Mouse (Mus musculus): ENCODE results near the gene Bscl2. TPM values are rescaled to one million over a fixed set of nuclear protein-coding genes. Genes with fewer than 3 reads are reported as not detected.

Gene Bscl2
- 4.6 and 6.4 TPM in 2 replicates for polyA plus RNA-seq (2012)

- H3K27me3 ChIP-seq (ENCODE audit: control insufficient read depth): no peaks in the 10 kb centered on the region
- H3K9me3 ChIP-seq (ENCODE audit: control insufficient read depth, low read length): no peaks in the 10 kb centered on the region
- peaks cover 52% of the 10 kb centered on the region for H3K36me3 ChIP-seq (ENCODE audit: control insufficient read depth)
- TF ChIP-seq TAL1 (IDR thresholded peaks at IDR 0.05; ENCODE audit: low read length): no peak
- no peak for TF ChIP-seq GATA1 (IDR thresholded peaks at IDR 0.05; ENCODE audit: low read length)
- peak within 1 kb of the TSS; percentile 86 for H3K4me3 ChIP-seq (replicated peaks)
- H3K4me1 ChIP-seq (ENCODE audit: control insufficient read depth): peaks cover 52% of the 10 kb centered on the region
Measured at GRCm38 (mm10) chr19:8837251-8837791, at the start of gene Bscl2. TSS of gene Bscl2 (plus strand) at chr19:8837467.

- Histone ChIP-seq H3K9me3 (ENCODE audit: control insufficient read depth, low read length) (peaks cover 6% of the 10 kb centered on the region), H3K4me3 (replicated peaks) (no peak overlapping the region), H3K27me3 (ENCODE audit: control insufficient read depth) (no peaks in the 10 kb centered on the region), H3K36me3 (ENCODE audit: control insufficient read depth) (peaks cover 34% of the 10 kb centered on the region), H3K4me1 (ENCODE audit: control insufficient read depth) (peaks cover 31% of the 10 kb centered on the region)
- peak; percentile 21; the same call in 1 of the 3 replicates for TF ChIP-seq TAL1 (IDR thresholded peaks at IDR 0.05; ENCODE audit: low read length)
- TF ChIP-seq GATA1 (IDR thresholded peaks at IDR 0.05; ENCODE audit: low read length): no peak
Measured at GRCm38 (mm10) chr19:8788521-8788920, 48.7 kb upstream of the Bscl2 start.

- Histone ChIP-seq H3K9me3 (ENCODE audit: control insufficient read depth, low read length) (peaks cover 6% of the 10 kb centered on the region), H3K4me1 (ENCODE audit: control insufficient read depth) (peaks cover 29% of the 10 kb centered on the region), H3K36me3 (ENCODE audit: control insufficient read depth) (peaks cover 34% of the 10 kb centered on the region), H3K27me3 (ENCODE audit: control insufficient read depth) (no peaks in the 10 kb centered on the region), H3K4me3 (replicated peaks) (no peak overlapping the region)
- TF ChIP-seq GATA1 (IDR thresholded peaks at IDR 0.05; ENCODE audit: low read length) (no peak), TAL1 (IDR thresholded peaks at IDR 0.05; ENCODE audit: low read length) (no peak)
Measured at GRCm38 (mm10) chr19:8789171-8789570, 48.1 kb upstream of the Bscl2 start.

GRCm38 (mm10) chr19:8790171-8790570 lies 47.1 kb upstream of the Bscl2 start:
- TF ChIP-seq GATA1 (IDR thresholded peaks at IDR 0.05; ENCODE audit: low read length) (no peak), TAL1 (IDR thresholded peaks at IDR 0.05; ENCODE audit: low read length) (no peak)
- peaks cover 42% of the 10 kb centered on the region for H3K36me3 ChIP-seq (ENCODE audit: control insufficient read depth)
- no peaks in the 10 kb centered on the region for H3K27me3 ChIP-seq (ENCODE audit: control insufficient read depth)
- H3K4me3 ChIP-seq (replicated peaks): no peak overlapping the region
- H3K9me3 ChIP-seq (ENCODE audit: control insufficient read depth, low read length): peaks cover 6% of the 10 kb centered on the region
- H3K4me1 ChIP-seq (ENCODE audit: control insufficient read depth): peaks cover 24% of the 10 kb centered on the region

- H3K36me3 ChIP-seq (ENCODE audit: control insufficient read depth): peaks cover 31% of the 10 kb centered on the region
- H3K27me3 ChIP-seq (ENCODE audit: control insufficient read depth): no peaks in the 10 kb centered on the region
- H3K9me3 ChIP-seq (ENCODE audit: control insufficient read depth, low read length): peaks cover 2% of the 10 kb centered on the region
- peaks cover 60% of the 10 kb centered on the region for H3K4me1 ChIP-seq (ENCODE audit: control insufficient read depth)
- TF ChIP-seq TAL1 (IDR thresholded peaks at IDR 0.05; ENCODE audit: low read length): no peak
- no peak for TF ChIP-seq GATA1 (IDR thresholded peaks at IDR 0.05; ENCODE audit: low read length)
- H3K4me3 ChIP-seq (replicated peaks): peak within 1 kb of the TSS; percentile 92
Measured at GRCm38 (mm10) chr19:8798264-8798946, 38.9 kb upstream of the Bscl2 start, which contains the start of gene Polr2g. TSS of gene Polr2g (minus strand) at chr19:8798577.

GRCm38 (mm10) chr19:8798947-8799315 lies 38.3 kb upstream of the Bscl2 start:
- Histone ChIP-seq H3K27me3 (ENCODE audit: control insufficient read depth) (no peaks in the 10 kb centered on the region), H3K4me1 (ENCODE audit: control insufficient read depth) (peaks cover 65% of the 10 kb centered on the region), H3K36me3 (ENCODE audit: control insufficient read depth) (peaks cover 30% of the 10 kb centered on the region), H3K4me3 (replicated peaks) (peak overlapping the region; percentile 92), H3K9me3 (ENCODE audit: control insufficient read depth, low read length) (no peaks in the 10 kb centered on the region)
- TF ChIP-seq TAL1 (IDR thresholded peaks at IDR 0.05; ENCODE audit: low read length): no peak
- TF ChIP-seq GATA1 (IDR thresholded peaks at IDR 0.05; ENCODE audit: low read length): no peak

- Histone ChIP-seq H3K27me3 (ENCODE audit: control insufficient read depth) (no peaks in the 10 kb centered on the region), H3K9me3 (ENCODE audit: control insufficient read depth, low read length) (no peaks in the 10 kb centered on the region), H3K36me3 (ENCODE audit: control insufficient read depth) (peaks cover 37% of the 10 kb centered on the region), H3K4me1 (ENCODE audit: control insufficient read depth) (peaks cover 68% of the 10 kb centered on the region), H3K4me3 (replicated peaks) (peak within 1 kb of the TSS; percentile 84)
- TF ChIP-seq TAL1 (IDR thresholded peaks at IDR 0.05; ENCODE audit: low read length) (no peak), GATA1 (IDR thresholded peaks at IDR 0.05; ENCODE audit: low read length) (no peak)
Measured at GRCm38 (mm10) chr19:8802130-8802821, 35.0 kb upstream of the Bscl2 start, which contains the start of gene Zbtb3. TSS of gene Zbtb3 (plus strand) at chr19:8802555.

- Histone ChIP-seq H3K4me3 (replicated peaks) (peak overlapping the region; percentile 84), H3K27me3 (ENCODE audit: control insufficient read depth) (no peaks in the 10 kb centered on the region), H3K9me3 (ENCODE audit: control insufficient read depth, low read length) (no peaks in the 10 kb centered on the region), H3K36me3 (ENCODE audit: control insufficient read depth) (peaks cover 47% of the 10 kb centered on the region), H3K4me1 (ENCODE audit: control insufficient read depth) (peaks cover 58% of the 10 kb centered on the region)
- TF ChIP-seq TAL1 (IDR thresholded peaks at IDR 0.05; ENCODE audit: low read length): no peak
- no peak for TF ChIP-seq GATA1 (IDR thresholded peaks at IDR 0.05; ENCODE audit: low read length)
Measured at GRCm38 (mm10) chr19:8803204-8803780, 34.0 kb upstream of the Bscl2 start.

Measured in erythroblast, embryonic 14.5 days (primary cell).